In the genomic region with DNA sequence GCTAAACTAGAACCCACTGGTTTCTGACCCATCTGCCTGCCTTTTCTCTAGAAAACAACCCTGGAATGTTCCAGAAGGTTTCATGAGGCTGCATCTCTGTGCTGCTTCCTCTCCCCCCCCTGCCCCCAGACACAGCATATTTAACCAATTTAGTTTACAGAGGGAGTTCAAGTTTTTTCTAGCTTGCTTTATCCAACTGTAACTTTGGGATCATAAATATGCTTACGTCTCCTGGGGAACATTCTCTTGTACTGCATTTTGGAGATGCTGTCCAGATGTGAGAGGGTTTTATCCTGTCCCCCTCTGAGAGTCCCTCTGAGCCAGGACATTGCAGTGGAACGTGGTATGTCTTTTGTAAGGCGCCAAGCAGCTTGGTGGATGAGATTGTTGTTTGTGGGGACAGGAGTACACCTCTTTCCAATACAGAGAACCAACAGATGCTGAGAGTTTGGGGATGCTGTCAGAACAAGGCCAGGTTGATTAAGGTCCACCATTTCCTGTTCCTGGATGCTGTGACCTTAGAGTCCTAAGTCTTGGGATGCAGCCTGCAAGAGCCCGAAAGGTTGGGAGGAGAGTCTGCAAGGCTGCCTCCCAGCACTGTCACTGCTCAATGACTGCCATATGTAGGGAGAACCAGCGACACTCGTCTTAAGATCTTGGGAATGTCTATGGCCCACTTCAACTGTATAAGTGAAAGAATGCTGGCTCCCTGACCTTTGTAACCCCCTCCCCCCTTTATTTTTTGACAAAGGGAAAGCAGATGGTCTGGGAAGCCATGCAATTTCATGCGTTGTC, we compare ENCODE assay signal across 20 mouse cellular contexts. TPM values are rescaled to one million over a fixed set of nuclear protein-coding genes. Genes with fewer than 3 reads are reported as not detected.
DNase-seq lines count a peak whose midpoint lies in the region; ATAC-seq lines count a peak whose summit lies in the region.
"Had no signal": no experiment of that assay in that cellular context is flagged by ENCODE, and none has a peak within 500 bp of the region (broad histone marks: within the 10 kb centered on the region; RNA-seq: fewer than 3 reads in every experiment).

No protein-coding gene starts in this region.

- ATAC-seq in intestine, embryonic 16.5 days, result no peak
- ATAC-seq in intestine, embryonic 15.5 days, result no peak
- 0 out of 2 replicates have a peak, but pooled peaks have one; percentile 22 for ATAC-seq in embryonic facial prominence, embryonic 14.5 days (ENCODE audit: low read depth)
- ATAC-seq in limb, embryonic 15.5 days (ENCODE audit: insufficient number of reproducible peaks, low FRiP score, low TSS enrichment, low read depth), result no peak
- ATAC-seq: forebrain, embryonic 16.5 days; midbrain, embryonic 15.5 days had no signal

- no peak for DNase-seq in embryonic facial prominence, embryonic 10.5 days (ENCODE audit: low spot score)
- DNase-seq in embryonic facial prominence, embryonic 14.5 days (ENCODE audit: low spot score), result peak; percentile 84
- DNase-seq in urinary bladder, adult 2 months (ENCODE audit: low spot score), result no peak
- no peak for DNase-seq in urinary bladder, postnatal 36 days (ENCODE audit: low spot score in 2 of 2)
- DNase-seq: adrenal gland, adult 2 months; cerebellum, adult 2 months; heart, adult 11 months; heart, postnatal 14 days; kidney, adult 2 months; liver; lung, postnatal 10 days; right cerebral cortex, postnatal 25 days had no signal

- H3K9me3 ChIP-seq in intestine, embryonic 16.5 days (ENCODE audit: control insufficient read depth, low read length), result no peaks in the 10 kb centered on the region
- no peaks in the 10 kb centered on the region for H3K9me3 ChIP-seq in intestine, embryonic 15.5 days
- H3K9me3 ChIP-seq in embryonic facial prominence, embryonic 10.5 days, result no peaks in the 10 kb centered on the region
- H3K9me3 ChIP-seq in embryonic facial prominence, embryonic 14.5 days (ENCODE audit: control insufficient read depth, low read length), result no peaks in the 10 kb centered on the region
- no peaks in the 10 kb centered on the region for H3K9me3 ChIP-seq in limb, embryonic 15.5 days
- H3K9me3 ChIP-seq: heart, embryonic 12.5 days; midbrain, embryonic 15.5 days had no signal

- peak overlapping the region; percentile 41; the same call in 1 of the 2 replicates for H3K27ac ChIP-seq in intestine, embryonic 16.5 days (ENCODE audit: low read length)
- H3K27ac ChIP-seq in intestine, embryonic 15.5 days, result no peak overlapping the region
- peak overlapping the region; percentile 54 for H3K27ac ChIP-seq in embryonic facial prominence, embryonic 10.5 days (replicated peaks)
- H3K27ac ChIP-seq in embryonic facial prominence, embryonic 14.5 days (replicated peaks; ENCODE audit: low read depth, low read length), result peak overlapping the region; percentile 65
- H3K27ac ChIP-seq in limb, embryonic 15.5 days, result peak overlapping the region; percentile 58
- H3K27ac ChIP-seq: hindbrain, embryonic 14.5 days; midbrain, embryonic 15.5 days had no signal

- peaks cover 13% of the 10 kb centered on the region; the same call in 1 of the 2 replicates for H3K4me1 ChIP-seq in intestine, embryonic 16.5 days (ENCODE audit: control insufficient read depth, insufficient read depth, low read length)
- H3K4me1 ChIP-seq in intestine, embryonic 15.5 days (replicated peaks), result peaks cover 7% of the 10 kb centered on the region
- H3K4me1 ChIP-seq in embryonic facial prominence, embryonic 10.5 days, result peaks cover 28% of the 10 kb centered on the region
- peaks cover 22% of the 10 kb centered on the region for H3K4me1 ChIP-seq in embryonic facial prominence, embryonic 14.5 days (ENCODE audit: control insufficient read depth, insufficient read depth, low read length)
- peaks cover 21% of the 10 kb centered on the region; the same call in 1 of the 2 replicates for H3K4me1 ChIP-seq in limb, embryonic 15.5 days
- H3K4me1 ChIP-seq: heart, embryonic 12.5 days had no signal

- no peak overlapping the region for H3K9ac ChIP-seq in intestine, embryonic 16.5 days (ENCODE audit: low read depth, low read length)
- no peak overlapping the region for H3K9ac ChIP-seq in intestine, embryonic 15.5 days
- no peak overlapping the region for H3K9ac ChIP-seq in embryonic facial prominence, embryonic 14.5 days (ENCODE audit: low read depth, low read length)
- H3K9ac ChIP-seq in limb, embryonic 15.5 days, result no peak overlapping the region
- H3K9ac ChIP-seq: heart, embryonic 12.5 days; hindbrain, embryonic 14.5 days; midbrain, embryonic 15.5 days had no signal

- H3K4me3 ChIP-seq in intestine, embryonic 16.5 days (ENCODE audit: low read length), result no peak overlapping the region
- H3K4me3 ChIP-seq in intestine, embryonic 15.5 days (replicated peaks), result no peak overlapping the region
- H3K4me3 ChIP-seq in embryonic facial prominence, embryonic 10.5 days, result no peak overlapping the region
- H3K4me3 ChIP-seq in embryonic facial prominence, embryonic 14.5 days (ENCODE audit: low read depth, low read length), result no peak overlapping the region
- H3K4me3 ChIP-seq in limb, embryonic 15.5 days, result no peak overlapping the region
- H3K4me3 ChIP-seq: heart, embryonic 12.5 days; midbrain, embryonic 15.5 days; myocyte had no signal

- 61% methylated on average over 7 of the region's 7 CpGs for WGBS in intestine, embryonic 16.5 days
- 55% methylated on average over 7 of the region's 7 CpGs for WGBS in intestine, embryonic 15.5 days
- WGBS in embryonic facial prominence, embryonic 10.5 days, result 53% methylated on average over 7 of the region's 7 CpGs
- 35% methylated on average over 7 of the region's 7 CpGs for WGBS in embryonic facial prominence, embryonic 14.5 days
- WGBS in limb, embryonic 15.5 days, result 48% methylated on average over 7 of the region's 7 CpGs

- H3K36me3 ChIP-seq in intestine, embryonic 16.5 days (ENCODE audit: control insufficient read depth, insufficient read depth, low read length), result no peaks in the 10 kb centered on the region
- no peaks in the 10 kb centered on the region for H3K36me3 ChIP-seq in intestine, embryonic 15.5 days
- H3K36me3 ChIP-seq in embryonic facial prominence, embryonic 10.5 days (replicated peaks), result no peaks in the 10 kb centered on the region
- no peaks in the 10 kb centered on the region for H3K36me3 ChIP-seq in embryonic facial prominence, embryonic 14.5 days (ENCODE audit: control insufficient read depth, insufficient read depth, low read length)
- H3K36me3 ChIP-seq in limb, embryonic 15.5 days, result no peaks in the 10 kb centered on the region
- H3K36me3 ChIP-seq: heart, embryonic 12.5 days; midbrain, embryonic 15.5 days had no signal

- no peaks in the 10 kb centered on the region for H3K27me3 ChIP-seq in intestine, embryonic 16.5 days (replicated peaks; ENCODE audit: control insufficient read depth, insufficient read depth, low read length)
- no peaks in the 10 kb centered on the region for H3K27me3 ChIP-seq in intestine, embryonic 15.5 days (replicated peaks)
- H3K27me3 ChIP-seq in embryonic facial prominence, embryonic 10.5 days (replicated peaks; ENCODE audit: low read depth, poor library complexity, severe bottlenecking), result no peaks in the 10 kb centered on the region
- no peaks in the 10 kb centered on the region for H3K27me3 ChIP-seq in embryonic facial prominence, embryonic 14.5 days (replicated peaks; ENCODE audit: control insufficient read depth, insufficient read depth, low read length)
- H3K27me3 ChIP-seq in limb, embryonic 15.5 days, result no peaks in the 10 kb centered on the region
- H3K27me3 ChIP-seq: heart, embryonic 12.5 days; midbrain, embryonic 15.5 days had no signal

- H3K4me2 ChIP-seq in intestine, embryonic 16.5 days (ENCODE audit: low read depth, low read length), result no peak overlapping the region
- H3K4me2 ChIP-seq in intestine, embryonic 15.5 days (replicated peaks), result no peak overlapping the region
- H3K4me2 ChIP-seq in embryonic facial prominence, embryonic 14.5 days (ENCODE audit: low read depth, low read length), result no peak overlapping the region
- no peak overlapping the region for H3K4me2 ChIP-seq in limb, embryonic 15.5 days
- H3K4me2 ChIP-seq: heart, embryonic 12.5 days; hindbrain, embryonic 14.5 days; midbrain, embryonic 15.5 days had no signal

RNA-seq across cellular contexts. Expression of a gene that starts 51.4 kb away (rescaled TPM):
- 36.1 and 38.7 TPM in 2 replicates for polyA plus RNA-seq in intestine, embryonic 16.5 days (2015; fragmentation: Nextera tagmentation; extraction: Ambion mirVana)
- polyA plus RNA-seq in intestine, embryonic 15.5 days (2015; fragmentation: Nextera tagmentation; extraction: Ambion mirVana), result 41.7 and 43.6 TPM in 2 replicates
- 40.7 and 41.3 TPM in 2 replicates for polyA plus RNA-seq in embryonic facial prominence, embryonic 10.5 days (2016; fragmentation: Nextera tagmentation; extraction: Ambion mirVana)
- 41.6 and 43.5 TPM in 2 replicates for polyA plus RNA-seq in embryonic facial prominence, embryonic 14.5 days (2014; fragmentation: Nextera tagmentation; extraction: Ambion mirVana)
- 50.4 and 57.1 TPM in 2 replicates for polyA plus RNA-seq in limb, embryonic 15.5 days (2015; fragmentation: Nextera tagmentation; extraction: Ambion mirVana)
- polyA plus RNA-seq in urinary bladder, adult 2 months (2012; rRNA removed), result 41.6 and 45.5 TPM in 2 replicates
